In genomic region chr2:73312152-73313116, GRCm38 (mm10) we compare ENCODE assay signal across 8 mouse cellular contexts. TPM values are rescaled to one million over a fixed set of nuclear protein-coding genes. Genes with fewer than 3 reads are reported as not detected.
A peak's percentile ranks its signal among the peaks of the same experiment; 100 is the strongest.
DNase-seq lines count a peak whose midpoint lies in the region; ATAC-seq lines count a peak whose summit lies in the region.

Gene Scrn3 (plus strand): TSS chr2:73312601.
Gene Cir1 (minus strand): TSS chr2:73312701.

- H3K36me3 ChIP-seq in forebrain, embryonic 14.5 days (ENCODE audit: control insufficient read depth, insufficient read depth, low read length), result peaks cover 18% of the 10 kb centered on the region; the same call in 1 of the 2 replicates
- peaks cover 21% of the 10 kb centered on the region for H3K36me3 ChIP-seq in neural tube, embryonic 15.5 days

- H3K9me3 ChIP-seq in forebrain, embryonic 14.5 days (replicated peaks; ENCODE audit: control insufficient read depth, low read length), result no peaks in the 10 kb centered on the region
- no peaks in the 10 kb centered on the region for H3K9me3 ChIP-seq in neural tube, embryonic 15.5 days (replicated peaks)

- ATAC-seq in forebrain, embryonic 14.5 days, result peak; percentile 99
- peak; percentile 98 for ATAC-seq in neural tube, embryonic 15.5 days (ENCODE audit: low FRiP score)

- peaks cover 9% of the 10 kb centered on the region; the same call in 1 of the 2 replicates for H3K4me1 ChIP-seq in forebrain, embryonic 14.5 days (ENCODE audit: control insufficient read depth, insufficient read depth, low read length)
- H3K4me1 ChIP-seq in neural tube, embryonic 15.5 days, result peaks cover 15% of the 10 kb centered on the region

- peak within 1 kb of the TSS; percentile 68 for H3K9ac ChIP-seq in forebrain, embryonic 14.5 days (ENCODE audit: low read length)
- H3K9ac ChIP-seq in neural tube, embryonic 15.5 days (replicated peaks), result peak within 1 kb of the TSS; percentile 67

- peak within 1 kb of the TSS; percentile 78 for H3K27ac ChIP-seq in forebrain, embryonic 14.5 days (ENCODE audit: low read depth, low read length)
- peak within 1 kb of the TSS; percentile 86 for H3K27ac ChIP-seq in neural tube, embryonic 15.5 days (replicated peaks)

- intact Hi-C loops in heart, postnatal 14 days (cut with DNase I), result loop anchor here (5.0 kb wide), 2 partner anchors 75 to 105 kb away; partner anchors contain the start of gene Gpr155

- H3K27me3 ChIP-seq in forebrain, embryonic 14.5 days (replicated peaks; ENCODE audit: control insufficient read depth, insufficient read depth, low read length), result no peaks in the 10 kb centered on the region
- no peaks in the 10 kb centered on the region for H3K27me3 ChIP-seq in neural tube, embryonic 15.5 days (replicated peaks)

- peak; percentile 98 for DNase-seq in ES-CJ7 (ENCODE audit: low read depth, low spot score)
- DNase-seq in cerebellum, adult 11 months, result peak; percentile 94
- peak; percentile 99 for DNase-seq in forebrain, embryonic 14.5 days (ENCODE audit: low spot score)
- DNase-seq in heart, postnatal 14 days, result peak; percentile 96
- peak; percentile 94 for DNase-seq in layer of hippocampus, adult 11-12 months (ENCODE audit: low spot score)
- peak; percentile 95 to 97 for DNase-seq in lung, adult 18-20 months
- DNase-seq in testis, postnatal 14 days (ENCODE audit: low spot score), result peak; percentile 96

- H3K4me3 ChIP-seq in forebrain, embryonic 14.5 days (ENCODE audit: low read depth, low read length), result peak within 1 kb of the TSS; percentile 76
- peak within 1 kb of the TSS; percentile 85 for H3K4me3 ChIP-seq in neural tube, embryonic 15.5 days (replicated peaks)

- peak within 1 kb of the TSS; percentile 89 for H3K4me2 ChIP-seq in forebrain, embryonic 14.5 days (ENCODE audit: low read length)
- H3K4me2 ChIP-seq in neural tube, embryonic 15.5 days, result peak within 1 kb of the TSS; percentile 67

- under 1% methylated on average over 64 of the region's 64 CpGs for WGBS in forebrain, embryonic 14.5 days
- WGBS in neural tube, embryonic 15.5 days, result under 1% methylated on average over 64 of the region's 64 CpGs

RNA-seq across cellular contexts. Expression of gene Scrn3, which starts in this region (rescaled TPM):
- 6.2 and 7.2 TPM in 2 replicates for polyA plus RNA-seq in forebrain, embryonic 14.5 days (2014; fragmentation: Nextera tagmentation; extraction: Ambion mirVana)
- total RNA-seq in heart, postnatal 14 days (2021), result 10 to 100 TPM; 19.2 to 19.3 TPM
- 9.8 TPM in 2 replicates for polyA plus RNA-seq in neural tube, embryonic 15.5 days (2015; fragmentation: Nextera tagmentation; extraction: Ambion mirVana)

RNA-seq across cellular contexts. Expression of gene Cir1, which starts in this region (rescaled TPM):
- polyA plus RNA-seq in forebrain, embryonic 14.5 days (2014; fragmentation: Nextera tagmentation; extraction: Ambion mirVana), result 23.4 and 25.9 TPM in 2 replicates
- 10 to 100 TPM; 13.7 to 18.2 TPM for total RNA-seq in heart, postnatal 14 days (2021)
- 23.1 and 26.9 TPM in 2 replicates for polyA plus RNA-seq in neural tube, embryonic 15.5 days (2015; fragmentation: Nextera tagmentation; extraction: Ambion mirVana)

Comparison
In these comparisons a context has a peak if more than half of its experiments do, and no peak if none do; other contexts are left out.
1. Peak in every context shown above with its lines: DNase-seq, ATAC-seq, H3K4me3 ChIP-seq and H3K27ac ChIP-seq.